Mouse (Mus musculus) forebrain, postnatal 0 days (tissue): ENCODE measurements around the gene Fhit. TPM values are rescaled to one million over a fixed set of nuclear protein-coding genes. Genes with fewer than 3 reads are reported as not detected.
A peak's percentile ranks its signal among the peaks of the same experiment; 100 is the strongest.

Experiments used
- ATAC-seq: fragments of 200-750 bp; cut with Nextera tagmentation; 2 replicates; pipeline ENCODE4 v1.8.0; 2017; ENCODE audit warnings: mild to moderate bottlenecking, moderate library complexity
- DNase-seq: peaks from one replicate; pipeline ENCODE4 v3.0.0-alpha.2; 2015
- H3K27ac ChIP-seq: fragments of 300-500 bp; sonication (generic); 2 replicates; pipeline ENCODE4 v1.5.1; 2014; ENCODE audit warnings: low read depth, mild to moderate bottlenecking, antibody characterized with exemption, low read length, moderate library complexity, mixed read lengths
- H3K27me3 ChIP-seq: fragments of 300-500 bp; sonication (generic); 2 replicates; pipeline ENCODE4 v1.6.1; 2014; ENCODE audit warnings: mild to moderate bottlenecking, low read length, mixed read lengths; ENCODE audit not compliant: insufficient read depth
- H3K36me3 ChIP-seq: fragments of 300-500 bp; sonication (generic); 2 replicates; pipeline ENCODE4 v1.6.1; 2014; ENCODE audit warnings: mild to moderate bottlenecking, moderate library complexity; ENCODE audit not compliant: insufficient read depth
- H3K4me1 ChIP-seq: fragments of 300-500 bp; sonication (generic); 2 replicates; pipeline ENCODE4 v1.6.1; 2014; ENCODE audit warnings: antibody characterized with exemption; ENCODE audit not compliant: insufficient read depth
- H3K4me2 ChIP-seq: fragments of 300-500 bp; sonication (generic); 2 replicates; pipeline ENCODE4 v1.6.1; 2014; ENCODE audit warnings: low read depth, mild to moderate bottlenecking, moderate library complexity
- H3K4me3 ChIP-seq: fragments of 300-500 bp; sonication (generic); 2 replicates; pipeline ENCODE4 v1.5.1; 2014; ENCODE audit warnings: low read depth, low read length, mixed read lengths
- H3K9ac ChIP-seq: fragments of 300-500 bp; sonication (generic); 2 replicates; pipeline ENCODE4 v1.6.1; 2014; ENCODE audit warnings: mild to moderate bottlenecking
- H3K9me3 ChIP-seq: fragments of 300-500 bp; sonication (generic); 2 replicates; pipeline ENCODE4 v1.6.1; 2016; ENCODE audit warnings: low read length
- CTCF ChIP-seq: sonication (generic); IDR thresholded peaks from 2 replicates; pipeline ENCODE4 v1.5.1; 2016; ENCODE audit warnings: antibody characterized with exemption, control low read depth, low read depth
- WGBS: fragments of 180-500 bp; shearing (Covaris S2); extraction: QIAGEN DNeasy Blood & Tissue Kit; methylation state at CpG from one replicate; pipeline ENCODE4 v1.1.7; 2014; 5-methylcytosine and 5-hydroxymethylcytosine counted together
- polyA plus RNA-seq: library from polyadenylated mRNA; unstranded; fragments of >200 nt; fragmentation: Nextera tagmentation; extraction: Ambion mirVana; gene quantifications from 2 replicates; pipeline ENCODE4 v1.2.1, GENCODE M21; 2015
- total RNA-seq: library from RNA; depleted of rRNA; stranded (reverse); fragments of >200 nt; gene quantifications from 2 replicates; pipeline ENCODE4 v1.2.3, GENCODE M21; 2014

Gene Fhit
- total and polyA plus RNA-seq, 2 experiments from 2014 or later = 8.0 to 8.9 TPM

DNA sequence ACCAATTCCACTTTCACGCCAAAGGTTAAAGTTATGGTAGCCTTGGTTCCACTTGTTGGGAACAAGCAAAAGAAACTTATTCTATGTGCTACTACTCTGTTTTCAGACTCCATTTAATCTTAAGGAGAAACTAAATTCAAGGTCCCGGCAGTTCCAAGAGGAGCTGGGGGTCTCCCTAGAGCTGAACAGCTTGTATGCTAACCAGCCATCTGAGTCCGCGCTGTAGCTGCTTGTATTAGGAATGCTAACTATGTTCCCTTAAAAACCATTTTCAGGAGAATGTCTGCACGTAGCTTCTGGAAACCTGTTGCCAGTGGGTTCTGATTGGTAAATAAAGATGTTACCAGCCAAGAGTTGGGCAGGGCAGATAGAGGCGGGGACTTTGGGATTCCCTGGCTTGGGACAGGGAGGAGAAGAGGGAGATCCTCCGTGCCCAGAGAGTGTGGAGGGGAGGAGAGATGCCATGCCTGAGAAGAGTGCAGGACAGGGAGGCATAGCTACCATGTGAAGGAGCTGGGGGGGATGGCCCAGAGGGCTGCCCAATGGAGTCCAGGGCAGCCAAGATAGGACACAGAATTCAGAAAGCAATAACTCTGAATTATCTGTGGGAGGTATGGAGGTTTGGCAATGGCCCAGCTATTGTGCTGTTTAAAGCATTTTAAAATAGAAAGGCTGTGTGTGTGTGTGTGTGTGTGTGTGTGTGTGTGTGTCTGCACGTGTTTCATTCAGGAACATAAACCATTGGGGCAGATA, 629.9 kb downstream of the Fhit start:
- no peak overlapping the region for H3K4me2 ChIP-seq
- peak; percentile 95 for ATAC-seq
- 67% methylated on average over 8 of the region's 8 CpGs for WGBS
- no peaks in the 10 kb centered on the region for H3K9me3 ChIP-seq
- no peak overlapping the region for H3K4me3 ChIP-seq
- peak; percentile 74 for DNase-seq
- no peaks in the 10 kb centered on the region for H3K36me3 ChIP-seq
- H3K9ac ChIP-seq = no peak overlapping the region
- H3K4me1 ChIP-seq = no peaks in the 10 kb centered on the region
- H3K27me3 ChIP-seq = no peaks in the 10 kb centered on the region
- TF ChIP-seq CTCF = no peak
- H3K27ac ChIP-seq = no peak overlapping the region

DNA sequence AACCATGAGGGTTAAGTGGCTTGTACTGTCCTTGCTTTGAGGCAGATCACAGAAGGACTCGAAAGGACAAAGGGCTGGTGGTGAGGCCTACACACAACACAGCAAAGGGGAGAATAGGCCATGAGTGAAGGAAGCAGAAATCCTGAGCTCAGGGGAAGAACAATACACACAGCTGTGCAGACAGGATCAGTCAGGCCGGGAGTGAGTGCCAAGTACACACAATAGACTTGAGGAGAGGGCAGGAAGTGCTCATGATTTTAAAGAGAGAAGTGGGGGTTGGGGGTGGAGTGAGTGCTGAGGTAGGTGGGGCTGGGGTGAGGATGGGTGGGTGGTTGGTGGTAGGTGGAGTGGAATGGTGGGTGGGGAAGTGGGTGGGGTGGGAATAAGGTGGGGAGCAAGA, 635.0 kb downstream of the Fhit start:
- H3K36me3 ChIP-seq = no peaks in the 10 kb centered on the region
- H3K27me3 ChIP-seq = no peaks in the 10 kb centered on the region
- no peak for TF ChIP-seq CTCF
- ATAC-seq (peak; percentile 66), DNase-seq (no peak)
- H3K4me1 ChIP-seq = no peaks in the 10 kb centered on the region
- no peaks in the 10 kb centered on the region for H3K9me3 ChIP-seq
- H3K9ac ChIP-seq = no peak overlapping the region
- no peak overlapping the region for H3K4me2 ChIP-seq
- H3K27ac ChIP-seq = no peak overlapping the region; the same call in 1 of the 2 replicates
- H3K4me3 ChIP-seq = no peak overlapping the region
- WGBS = 5% methylated on average over 2 of the region's 2 CpGs

DNA sequence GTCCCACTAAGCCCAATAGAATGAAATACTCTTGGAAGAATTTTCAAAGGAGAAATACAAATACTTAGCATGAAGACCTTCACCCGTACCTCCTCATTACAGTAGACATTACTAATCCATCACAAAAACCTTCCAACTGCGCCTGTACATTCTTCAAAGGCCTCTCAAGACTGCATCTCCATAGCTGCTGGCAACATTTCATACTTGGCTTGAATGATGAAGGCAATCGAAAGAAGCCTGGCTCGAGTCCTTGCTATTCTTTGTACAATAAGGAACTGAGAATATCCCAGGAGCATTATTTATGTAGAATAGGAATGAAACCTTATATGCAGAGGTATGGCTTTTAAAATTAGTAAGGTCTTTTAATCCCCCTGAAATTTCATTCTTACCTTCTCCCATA, 636.0 kb downstream of the Fhit start:
- no peak overlapping the region for H3K9ac ChIP-seq
- DNase-seq (no peak), ATAC-seq (no peak)
- H3K27me3 ChIP-seq = no peaks in the 10 kb centered on the region
- no peak overlapping the region for H3K4me2 ChIP-seq
- no peak overlapping the region for H3K4me3 ChIP-seq
- H3K4me1 ChIP-seq = no peaks in the 10 kb centered on the region
- no peaks in the 10 kb centered on the region for H3K36me3 ChIP-seq
- H3K27ac ChIP-seq = no peak overlapping the region
- 81% methylated on average over 4 of the region's 4 CpGs for WGBS
- H3K9me3 ChIP-seq = no peaks in the 10 kb centered on the region
- TF ChIP-seq CTCF = no peak

- ATAC-seq = no peak
- H3K27me3 ChIP-seq = no peaks in the 10 kb centered on the region; the same call in 1 of the 2 replicates
- no peak for TF ChIP-seq CTCF
- no peaks in the 10 kb centered on the region for H3K9me3 ChIP-seq
- no peak for DNase-seq
- no peaks in the 10 kb centered on the region for H3K4me1 ChIP-seq
- no peaks in the 10 kb centered on the region for H3K36me3 ChIP-seq
- H3K4me2 ChIP-seq = no peak overlapping the region
- H3K27ac ChIP-seq = no peak overlapping the region
- H3K4me3 ChIP-seq = no peak overlapping the region
- H3K9ac ChIP-seq = no peak overlapping the region
Observed at GRCm38 (mm10) chr14:10514026-10514425, 647.8 kb downstream of the Fhit start.

DNA sequence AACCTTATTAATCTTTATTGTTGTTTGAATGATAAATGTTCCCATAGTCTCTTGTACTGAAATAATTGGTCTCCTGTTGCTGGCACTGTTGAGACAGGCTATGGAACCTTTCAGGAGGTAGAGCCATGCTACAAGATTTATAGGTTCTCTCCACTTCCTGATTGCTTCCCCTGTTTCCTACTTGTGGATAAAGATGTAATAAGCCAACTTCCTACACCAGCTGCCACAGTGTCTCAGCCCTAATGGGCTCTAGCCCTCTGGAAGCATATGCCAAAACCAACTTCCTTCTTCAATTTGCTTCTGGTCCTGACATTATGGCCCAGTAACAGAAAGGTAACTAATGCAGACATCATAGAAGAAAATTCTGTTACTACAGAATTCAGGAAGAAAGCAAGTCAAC, 652.6 kb downstream of the Fhit start:
- no peak for TF ChIP-seq CTCF
- no peaks in the 10 kb centered on the region for H3K9me3 ChIP-seq
- DNase-seq (no peak), ATAC-seq (no peak)
- H3K9ac ChIP-seq = no peak overlapping the region
- no peaks in the 10 kb centered on the region for H3K27me3 ChIP-seq
- no peak overlapping the region for H3K4me3 ChIP-seq
- no peaks in the 10 kb centered on the region for H3K36me3 ChIP-seq
- no peaks in the 10 kb centered on the region for H3K4me1 ChIP-seq
- H3K27ac ChIP-seq = no peak overlapping the region
- no peak overlapping the region for H3K4me2 ChIP-seq

- no peaks in the 10 kb centered on the region for H3K27me3 ChIP-seq
- no peak for TF ChIP-seq CTCF
Observed at GRCm38 (mm10) chr14:10507560-10507959, 654.3 kb downstream of the Fhit start.

GRCm38 (mm10) chr14:10485798-10486197, 676.0 kb downstream of the Fhit start:
- H3K27ac ChIP-seq = no peak overlapping the region
- no peaks in the 10 kb centered on the region for H3K4me1 ChIP-seq
- no peaks in the 10 kb centered on the region for H3K9me3 ChIP-seq
- H3K9ac ChIP-seq = no peak overlapping the region
- 85% methylated on average over 3 of the region's 3 CpGs for WGBS
- no peaks in the 10 kb centered on the region for H3K27me3 ChIP-seq
- DNase-seq = no peak
- TF ChIP-seq CTCF = no peak
- no peak for ATAC-seq
- no peak overlapping the region for H3K4me3 ChIP-seq
- no peaks in the 10 kb centered on the region for H3K36me3 ChIP-seq
- no peak overlapping the region for H3K4me2 ChIP-seq

More at GRCm38 (mm10) chr14:10507560-10507959, 654.3 kb downstream of the Fhit start:
- Histone ChIP-seq H3K4me1 (no peaks in the 10 kb centered on the region), H3K9me3 (no peaks in the 10 kb centered on the region), H3K36me3 (no peaks in the 10 kb centered on the region), H3K9ac (no peak overlapping the region), H3K27ac (no peak overlapping the region), H3K4me3 (no peak overlapping the region), H3K4me2 (no peak overlapping the region)
- ATAC-seq = no peak
- no peak for DNase-seq
- WGBS = 26% methylated on average over 1 of the region's 1 CpGs
